22 mouse cellular contexts compared by ENCODE assay signal in genomic region chr16:24367071-24367470, GRCm38 (mm10). TPM values are rescaled to one million over a fixed set of nuclear protein-coding genes. Genes with fewer than 3 reads are reported as not detected.
DNase-seq lines count a peak whose midpoint lies in the region; ATAC-seq lines count a peak whose summit lies in the region.
"Had no signal": no experiment of that assay in that cellular context is flagged by ENCODE, and none has a peak within 500 bp of the region (broad histone marks: within the 10 kb centered on the region; RNA-seq: fewer than 3 reads in every experiment).

No protein-coding gene starts in this region.

- ATAC-seq in forebrain, embryonic 14.5 days: no peak; the same call in 1 of the 2 replicates
- no peak for ATAC-seq in forebrain, embryonic 11.5 days (replicated peaks; ENCODE audit: low FRiP score)
- 0 out of 2 replicates have a peak, but pooled peaks have one; percentile 31 for ATAC-seq in heart, embryonic 11.5 days (replicated peaks; ENCODE audit: insufficient number of reproducible peaks, low FRiP score, low TSS enrichment)
- peak; percentile 85 for ATAC-seq in heart, embryonic 16.5 days (replicated peaks; ENCODE audit: extremely low read depth, insufficient read depth, low FRiP score)
- ATAC-seq in CD4-positive, CD25-positive, alpha-beta regulatory T cell, adult 4 months: no peak
- ATAC-seq: liver, postnatal 0 days; midbrain, embryonic 13.5 days had no signal

- H3K27me3 ChIP-seq in forebrain, embryonic 14.5 days (replicated peaks; ENCODE audit: control insufficient read depth, insufficient read depth, low read length): no peaks in the 10 kb centered on the region
- H3K27me3 ChIP-seq in forebrain, embryonic 11.5 days (ENCODE audit: control insufficient read depth, insufficient read depth, low read length): no peaks in the 10 kb centered on the region
- no peaks in the 10 kb centered on the region for H3K27me3 ChIP-seq in heart, embryonic 11.5 days (ENCODE audit: control insufficient read depth, insufficient read depth, low read length)
- H3K27me3 ChIP-seq in heart, embryonic 16.5 days (ENCODE audit: control insufficient read depth, insufficient read depth, low read length): no peaks in the 10 kb centered on the region

- intact Hi-C loops in heart, postnatal 14 days (cut with DNase I): no loop called here

- 65% methylated on average over 6 of the region's 6 CpGs for WGBS in forebrain, embryonic 14.5 days
- WGBS in forebrain, embryonic 11.5 days: 76% methylated on average over 6 of the region's 6 CpGs
- 32% methylated on average over 6 of the region's 6 CpGs for WGBS in heart, embryonic 11.5 days (ENCODE audit: insufficient replicate concordance)
- 34% methylated on average over 6 of the region's 6 CpGs for WGBS in heart, embryonic 16.5 days

- H3K4me2 ChIP-seq in forebrain, embryonic 14.5 days (ENCODE audit: low read length): no peak overlapping the region
- H3K4me2 ChIP-seq in forebrain, embryonic 11.5 days (ENCODE audit: low read depth, low read length, severe bottlenecking): no peak overlapping the region
- peak overlapping the region; percentile 17; the same call in 1 of the 2 replicates for H3K4me2 ChIP-seq in heart, embryonic 11.5 days
- H3K4me2 ChIP-seq in heart, embryonic 16.5 days (ENCODE audit: low read depth, low read length): peak overlapping the region; percentile 47
- H3K4me2 ChIP-seq: hindbrain, embryonic 15.5 days; liver, embryonic 11.5 days; midbrain, embryonic 13.5 days had no signal

- no peak overlapping the region for H3K9ac ChIP-seq in forebrain, embryonic 14.5 days (ENCODE audit: low read length)
- H3K9ac ChIP-seq in forebrain, embryonic 11.5 days (ENCODE audit: low read length): no peak overlapping the region
- H3K9ac ChIP-seq in heart, embryonic 11.5 days (ENCODE audit: low read depth, low read length): no peak overlapping the region
- no peak overlapping the region for H3K9ac ChIP-seq in heart, embryonic 16.5 days (ENCODE audit: low read length)
- H3K9ac ChIP-seq: hindbrain, embryonic 15.5 days; liver, postnatal 0 days; midbrain, embryonic 13.5 days had no signal

- no peak overlapping the region for H3K27ac ChIP-seq in forebrain, embryonic 14.5 days (ENCODE audit: low read depth, low read length)
- no peak overlapping the region for H3K27ac ChIP-seq in forebrain, embryonic 11.5 days (ENCODE audit: low read depth, low read length)
- no peak overlapping the region for H3K27ac ChIP-seq in heart, embryonic 11.5 days (ENCODE audit: low read depth, low read length)
- no peak overlapping the region for H3K27ac ChIP-seq in heart, embryonic 16.5 days (ENCODE audit: low read length)
- H3K27ac ChIP-seq: gastrocnemius, adult 2 months; hindbrain, embryonic 15.5 days; kidney, postnatal 0 days; midbrain, embryonic 13.5 days had no signal

- no peaks in the 10 kb centered on the region for H3K36me3 ChIP-seq in forebrain, embryonic 14.5 days (ENCODE audit: control insufficient read depth, insufficient read depth, low read length)
- H3K36me3 ChIP-seq in forebrain, embryonic 11.5 days (ENCODE audit: control insufficient read depth, insufficient read depth, low read length): no peaks in the 10 kb centered on the region
- no peaks in the 10 kb centered on the region for H3K36me3 ChIP-seq in heart, embryonic 11.5 days (ENCODE audit: control insufficient read depth, insufficient read depth, low read length)
- no peaks in the 10 kb centered on the region for H3K36me3 ChIP-seq in heart, embryonic 16.5 days (ENCODE audit: control insufficient read depth, insufficient read depth)
- H3K36me3 ChIP-seq: hindbrain, embryonic 15.5 days; midbrain, embryonic 13.5 days had no signal

- H3K4me1 ChIP-seq in forebrain, embryonic 14.5 days (ENCODE audit: control insufficient read depth, insufficient read depth, low read length): no peaks in the 10 kb centered on the region
- H3K4me1 ChIP-seq in forebrain, embryonic 11.5 days (replicated peaks; ENCODE audit: control insufficient read depth, insufficient read depth, low read length): no peaks in the 10 kb centered on the region
- H3K4me1 ChIP-seq in heart, embryonic 11.5 days (ENCODE audit: control insufficient read depth, insufficient read depth, low read length): no peaks in the 10 kb centered on the region; the same call in 1 of the 2 replicates
- H3K4me1 ChIP-seq in heart, embryonic 16.5 days (ENCODE audit: control insufficient read depth, insufficient read depth, low read length): peaks cover 9% of the 10 kb centered on the region
- H3K4me1 ChIP-seq: hindbrain, embryonic 15.5 days; megakaryocyte, embryonic 14.5 days; midbrain, embryonic 13.5 days had no signal

- DNase-seq in forebrain, embryonic 14.5 days (ENCODE audit: low spot score): peak; percentile 25
- no peak for DNase-seq in forebrain, embryonic 11.5 days (ENCODE audit: low spot score)
- no peak for DNase-seq in heart, postnatal 14 days
- peak; percentile 50 for DNase-seq in brain, adult 2 months (ENCODE audit: low read depth, low spot score)
- DNase-seq in spleen, postnatal 14 days (ENCODE audit: low spot score in 2 of 2): no peak
- DNase-seq: adrenal gland, postnatal 25 days; cerebellum, adult 11-12 months; cerebellum, postnatal 14 days; left cerebral cortex, postnatal 4 days; liver, postnatal 0 days; lung, postnatal 36 days; right cerebral cortex, postnatal 25 days; thymus, postnatal 25 days had no signal

- H3K9me3 ChIP-seq in forebrain, embryonic 14.5 days (replicated peaks; ENCODE audit: control insufficient read depth, low read length): no peaks in the 10 kb centered on the region
- H3K9me3 ChIP-seq in forebrain, embryonic 11.5 days (ENCODE audit: control insufficient read depth, low read length): no peaks in the 10 kb centered on the region
- H3K9me3 ChIP-seq in heart, embryonic 11.5 days (replicated peaks; ENCODE audit: control insufficient read depth, low read length): 0 out of 2 replicates have a peak, but pooled peaks cover 2% of the 10 kb centered on the region
- H3K9me3 ChIP-seq in heart, embryonic 16.5 days (replicated peaks; ENCODE audit: control insufficient read depth, low read length): no peaks in the 10 kb centered on the region
- H3K9me3 ChIP-seq: hindbrain, embryonic 15.5 days had no signal

- H3K4me3 ChIP-seq in forebrain, embryonic 14.5 days (ENCODE audit: low read depth, low read length): no peak overlapping the region
- no peak overlapping the region for H3K4me3 ChIP-seq in forebrain, embryonic 11.5 days (ENCODE audit: low read depth, low read length)
- H3K4me3 ChIP-seq in heart, embryonic 11.5 days (ENCODE audit: low read depth, low read length): no peak overlapping the region
- no peak overlapping the region for H3K4me3 ChIP-seq in heart, embryonic 16.5 days (ENCODE audit: low read length)
- H3K4me3 ChIP-seq: gastrocnemius, adult 2 months; hindbrain, embryonic 15.5 days; megakaryocyte, embryonic 14.5 days; midbrain, embryonic 13.5 days had no signal

RNA-seq across cellular contexts. Expression of gene Lpp, which starts 26.2 kb away (rescaled TPM):
- polyA plus RNA-seq in forebrain, embryonic 14.5 days (2014; fragmentation: Nextera tagmentation; extraction: Ambion mirVana): 4.8 and 6.7 TPM in 2 replicates
- polyA plus RNA-seq in forebrain, embryonic 11.5 days (2014; fragmentation: Nextera tagmentation; extraction: Ambion mirVana): 20.4 and 22.1 TPM in 2 replicates
- polyA plus RNA-seq in heart, embryonic 11.5 days (2014; fragmentation: Nextera tagmentation; extraction: Ambion mirVana): 52.5 and 59.2 TPM in 2 replicates
- 10 to 100 TPM; 46.8 to 47.5 TPM for total RNA-seq in heart, postnatal 14 days (2021)
- polyA plus RNA-seq in heart, embryonic 16.5 days (2015; fragmentation: Nextera tagmentation; extraction: Ambion mirVana): 42.6 and 46.2 TPM in 2 replicates
- 10 to 100 TPM; 22.3 to 28.2 TPM for polyA plus RNA-seq in CD4-positive, CD25-positive, alpha-beta regulatory T cell, adult 4 months (2017; shearing (Covaris generic))

Comparison
In these comparisons a context has a peak if more than half of its experiments do, and no peak if none do; other contexts are left out.
1. DNase-seq: peak in forebrain, embryonic 14.5 days (single experiment) and brain, adult 2 months (single experiment); none in forebrain, embryonic 11.5 days (single experiment), heart, postnatal 14 days (0 of 2) and spleen, postnatal 14 days (0 of 2).
2. ATAC-seq: peak in heart, embryonic 11.5 days (single experiment) and heart, embryonic 16.5 days (single experiment); none in forebrain, embryonic 14.5 days (single experiment), forebrain, embryonic 11.5 days (single experiment) and CD4-positive, CD25-positive, alpha-beta regulatory T cell, adult 4 months (single experiment).
3. H3K4me2 ChIP-seq: peak in heart, embryonic 11.5 days (single experiment) and heart, embryonic 16.5 days (single experiment); none in forebrain, embryonic 14.5 days (single experiment) and forebrain, embryonic 11.5 days (single experiment).